Mouse (Mus musculus) spleen, adult 2 months (tissue): ENCODE measurements at regions not wholly inside any gene's neighbourhood (a gene's known extent, or its start where the extent isn't known, plus 50 kb on each side); places are given as distances from the start of the nearest gene placed in this dataset.

Source experiments
- DNase-seq, 2 experiments: peaks; one replicate each; pipeline versions ENCODE4 v3.0.0 to v3.0.0-alpha.2; 2012 to 2021; ENCODE audit warnings: low spot score in 2 of 2, low read depth in 1 of 2
- H3K27ac ChIP-seq: fragments of 200-500 bp; 2 replicates; pipeline ENCODE4 v1.5.1; 2012; ENCODE audit warnings: low read length, inconsistent platforms; ENCODE audit not compliant: insufficient read depth
- H3K27me3 ChIP-seq: fragments of 200-500 bp; 2 replicates; pipeline ENCODE4 v1.6.1; 2012; ENCODE audit warnings: mild to moderate bottlenecking, moderate library complexity, low read length, inconsistent platforms; ENCODE audit not compliant: control insufficient read depth, insufficient read depth
- H3K36me3 ChIP-seq: fragments of 200-500 bp; 2 replicates; pipeline ENCODE4 v1.6.1; 2012; ENCODE audit warnings: mild to moderate bottlenecking, low read length, inconsistent platforms; ENCODE audit not compliant: control insufficient read depth, insufficient read depth
- H3K4me1 ChIP-seq: fragments of 200-500 bp; 2 replicates; pipeline ENCODE4 v1.6.1; 2011; ENCODE audit warnings: inconsistent platforms; ENCODE audit not compliant: control insufficient read depth, insufficient read depth, insufficient read length
- H3K4me3 ChIP-seq: fragments of 200-500 bp; 2 replicates; pipeline ENCODE4 v1.5.1; 2011; ENCODE audit warnings: mild to moderate bottlenecking, inconsistent platforms; ENCODE audit not compliant: insufficient read depth, insufficient read length; ENCODE audit errors: extremely low read depth
- CTCF ChIP-seq: fragments of 200-500 bp; IDR thresholded peaks from 2 replicates; pipeline ENCODE4 v1.5.1; 2011; ENCODE audit warnings: mild to moderate bottlenecking, inconsistent platforms; ENCODE audit not compliant: insufficient read depth, insufficient read length, insufficient replicate concordance; ENCODE audit errors: extremely low read depth
- POLR2A ChIP-seq: fragments of 200-500 bp; IDR thresholded peaks from 2 replicates; pipeline ENCODE4 v1.6.1; 2011; ENCODE audit warnings: low read depth, low read length, inconsistent platforms
- WGBS: fragments of 180-500 bp; shearing (Covaris S2); methylation state at CpG from one replicate; pipeline ENCODE4 v1.1.7; 2018; 5-methylcytosine and 5-hydroxymethylcytosine counted together

- WGBS: 64% methylated on average over 4 of the region's 4 CpGs
- TF ChIP-seq CTCF: no peak
- no peak overlapping the region for H3K4me3 ChIP-seq
- no peaks in the 10 kb centered on the region for H3K27me3 ChIP-seq
- no peak for DNase-seq
- H3K4me1 ChIP-seq: no peaks in the 10 kb centered on the region
- no peaks in the 10 kb centered on the region for H3K36me3 ChIP-seq
- H3K27ac ChIP-seq: no peak overlapping the region
Observed at GRCm38 (mm10) chr10:99642201-99642827, 117.1 kb downstream of the Csl start.

- no peaks in the 10 kb centered on the region for H3K27me3 ChIP-seq
- H3K4me1 ChIP-seq: no peaks in the 10 kb centered on the region
- DNase-seq: no peak
- no peak overlapping the region for H3K4me3 ChIP-seq
- 65% methylated on average over 2 of the region's 2 CpGs for WGBS
- no peak overlapping the region for H3K27ac ChIP-seq
- TF ChIP-seq POLR2A: no peak
- TF ChIP-seq CTCF: no peak
- H3K36me3 ChIP-seq: no peaks in the 10 kb centered on the region
Observed at GRCm38 (mm10) chr10:99644981-99645380, 114.5 kb downstream of the Csl start.

GRCm38 (mm10) chr10:99652011-99652410 lies 107.4 kb downstream of the Csl start:
- Histone ChIP-seq H3K36me3 (no peaks in the 10 kb centered on the region), H3K27ac (no peak overlapping the region), H3K4me1 (no peaks in the 10 kb centered on the region), H3K4me3 (no peak overlapping the region), H3K27me3 (no peaks in the 10 kb centered on the region)
- 81% methylated on average over 1 of the region's 1 CpGs for WGBS
- TF ChIP-seq CTCF: no peak
- no peak for TF ChIP-seq POLR2A
- no peak for DNase-seq

GRCm38 (mm10) chr10:99654284-99654683 lies 105.2 kb downstream of the Csl start:
- no peak for DNase-seq
- Histone ChIP-seq H3K27ac (no peak overlapping the region), H3K4me1 (no peaks in the 10 kb centered on the region), H3K36me3 (no peaks in the 10 kb centered on the region), H3K4me3 (no peak overlapping the region), H3K27me3 (no peaks in the 10 kb centered on the region)
- TF ChIP-seq CTCF: no peak
- no peak for TF ChIP-seq POLR2A
- whole genome bisulfite sequencing: 83% methylated on average over 4 of the region's 4 CpGs

- Histone ChIP-seq H3K4me1 (no peaks in the 10 kb centered on the region), H3K27me3 (no peaks in the 10 kb centered on the region), H3K36me3 (no peaks in the 10 kb centered on the region), H3K4me3 (no peak overlapping the region), H3K27ac (no peak overlapping the region)
- WGBS: 74% methylated on average over 3 of the region's 3 CpGs
- no peak for TF ChIP-seq POLR2A
- TF ChIP-seq CTCF: no peak
- no peak for DNase-seq
Observed at GRCm38 (mm10) chr10:99676557-99677098, 82.8 kb downstream of the Csl start.

GRCm38 (mm10) chr10:99678096-99678495 lies 81.4 kb downstream of the Csl start:
- no peak for TF ChIP-seq POLR2A
- Histone ChIP-seq H3K36me3 (no peaks in the 10 kb centered on the region), H3K27ac (no peak overlapping the region), H3K27me3 (no peaks in the 10 kb centered on the region), H3K4me3 (no peak overlapping the region), H3K4me1 (no peaks in the 10 kb centered on the region)
- 90% methylated on average over 9 of the region's 9 CpGs for WGBS
- no peak for DNase-seq

GRCm38 (mm10) chr10:99679813-99680212 lies 79.6 kb downstream of the Csl start:
- no peaks in the 10 kb centered on the region for H3K36me3 ChIP-seq
- no peak overlapping the region for H3K4me3 ChIP-seq
- WGBS: 91% methylated on average over 6 of the region's 6 CpGs
- no peak overlapping the region for H3K27ac ChIP-seq
- TF ChIP-seq POLR2A (no peak), CTCF (no peak)
- DNase-seq: no peak
- no peaks in the 10 kb centered on the region for H3K4me1 ChIP-seq
- H3K27me3 ChIP-seq: no peaks in the 10 kb centered on the region
